Mouse (Mus musculus) lung, adult 2 months (tissue): Measurements from ENCODE around the gene Ostm1. TPM values are rescaled to one million over a fixed set of nuclear protein-coding genes. Genes with fewer than 3 reads are reported as not detected.

Experiments used
- DNase-seq: peaks from one replicate; pipeline ENCODE4 v3.0.0; 2022
- H3K4me1 ChIP-seq: fragments of 200-500 bp; 2 replicates; pipeline ENCODE4 v1.6.1; 2011; ENCODE audit warnings: low read length; ENCODE audit not compliant: control insufficient read depth, insufficient read depth
- H3K4me3 ChIP-seq: fragments of 200-500 bp; replicated peaks from 2 replicates; pipeline ENCODE3; 2011; ENCODE audit warnings: low read depth, mild to moderate bottlenecking, control low read depth, low read length; ENCODE audit errors: extremely low read depth
- CTCF ChIP-seq: fragments of 200-500 bp; IDR thresholded peaks from 2 replicates; pipeline ENCODE4 v1.5.1; 2011; ENCODE audit warnings: mild to moderate bottlenecking, low read length, control low read depth; ENCODE audit not compliant: insufficient read depth
- POLR2A ChIP-seq: fragments of 200-500 bp; IDR thresholded peaks from 2 replicates; pipeline ENCODE4 v1.6.1; 2011; ENCODE audit warnings: low read depth, mild to moderate bottlenecking, control low read depth, low read length, borderline replicate concordance; ENCODE audit errors: extremely low read depth
- WGBS: fragments of 180-500 bp; shearing (Covaris S2); methylation state at CpG from one replicate; pipeline ENCODE4 v1.1.7; 2018; 5-methylcytosine and 5-hydroxymethylcytosine counted together
- polyA plus RNA-seq: library from polyadenylated mRNA; depleted of rRNA; stranded (reverse); fragments of >200 nt; gene quantifications from 2 replicates; pipeline ENCODE4 v1.2.3, GENCODE M21; 2012

The Ostm1 gene
- polyA plus RNA-seq, 1 experiment, result 20.6 TPM

GRCm38 (mm10) chr10:42675571-42675970, 91.9 kb downstream of the Ostm1 start:
- no peak for DNase-seq
- H3K4me1 ChIP-seq, result peaks cover 6% of the 10 kb centered on the region; the same call in 1 of the 2 replicates
- H3K4me3 ChIP-seq, result no peak overlapping the region
- TF ChIP-seq POLR2A (no peak), CTCF (no peak)
- 83% methylated on average over 4 of the region's 4 CpGs for WGBS

GRCm38 (mm10) chr10:42678331-42678730, 94.7 kb downstream of the Ostm1 start:
- DNase-seq, result no peak
- 39% methylated on average over 6 of the region's 6 CpGs for WGBS
- TF ChIP-seq CTCF (no peak), POLR2A (no peak)
- peak overlapping the region; percentile 67 for H3K4me3 ChIP-seq
- H3K4me1 ChIP-seq, result peaks cover 6% of the 10 kb centered on the region; the same call in 1 of the 2 replicates

GRCm38 (mm10) chr10:42678755-42679364, 95.2 kb downstream of the Ostm1 start:
- under 1% methylated on average over 56 of the region's 56 CpGs for WGBS
- DNase-seq, result peak; percentile 89
- H3K4me3 ChIP-seq, result peak overlapping the region; percentile 67
- TF ChIP-seq CTCF, result no peak
- TF ChIP-seq POLR2A, result peak; percentile 79; the same call in 1 of the 2 replicates
- H3K4me1 ChIP-seq, result peaks cover 6% of the 10 kb centered on the region; the same call in 1 of the 2 replicates

GRCm38 (mm10) chr10:42679586-42679985, 96.0 kb downstream of the Ostm1 start:
- DNase-seq, result no peak
- 9% methylated on average over 10 of the region's 10 CpGs for WGBS
- Histone ChIP-seq H3K4me1 (peaks cover 6% of the 10 kb centered on the region; the same call in 1 of the 2 replicates), H3K4me3 (peak overlapping the region; percentile 67)
- no peak for TF ChIP-seq CTCF
- no peak for TF ChIP-seq POLR2A

- DNase-seq, result no peak
Observed at GRCm38 (mm10) chr10:42680582-42681001, 97.0 kb downstream of the Ostm1 start.

GRCm38 (mm10) chr10:42682421-42682820, 98.8 kb downstream of the Ostm1 start:
- TF ChIP-seq POLR2A (no peak), CTCF (no peak)
- peaks cover 6% of the 10 kb centered on the region; the same call in 1 of the 2 replicates for H3K4me1 ChIP-seq
- H3K4me3 ChIP-seq, result no peak overlapping the region
- 80% methylated on average over 8 of the region's 8 CpGs for WGBS
- DNase-seq, result no peak

More at GRCm38 (mm10) chr10:42680582-42681001, 97.0 kb downstream of the Ostm1 start:
- Histone ChIP-seq H3K4me1 (peaks cover 6% of the 10 kb centered on the region; the same call in 1 of the 2 replicates), H3K4me3 (no peak overlapping the region)
- 22% methylated on average over 6 of the region's 6 CpGs for WGBS
- no peak for TF ChIP-seq CTCF
- no peak for TF ChIP-seq POLR2A

GRCm38 (mm10) chr10:42687873-42688272, 104.3 kb downstream of the Ostm1 start:
- TF ChIP-seq POLR2A (no peak), CTCF (no peak)
- 87% methylated on average over 5 of the region's 5 CpGs for WGBS
- Histone ChIP-seq H3K4me1 (no peaks in the 10 kb centered on the region), H3K4me3 (no peak overlapping the region)
- no peak for DNase-seq

- whole genome bisulfite sequencing, result 80% methylated on average over 1 of the region's 1 CpGs
- no peak overlapping the region for H3K4me3 ChIP-seq
- DNase-seq, result no peak
- no peak for TF ChIP-seq CTCF
- no peak for TF ChIP-seq POLR2A
- no peaks in the 10 kb centered on the region for H3K4me1 ChIP-seq
Observed at GRCm38 (mm10) chr10:42689694-42690093, 106.1 kb downstream of the Ostm1 start.

GRCm38 (mm10) chr10:42690233-42691028, 106.8 kb downstream of the Ostm1 start:
- Histone ChIP-seq H3K4me3 (no peak overlapping the region), H3K4me1 (no peaks in the 10 kb centered on the region)
- 84% methylated on average over 17 of the region's 17 CpGs for WGBS
- TF ChIP-seq CTCF (no peak), POLR2A (no peak)
- no peak for DNase-seq
